Mouse (Mus musculus): ENCODE data around the gene Crym. TPM values are rescaled to one million over a fixed set of nuclear protein-coding genes. Genes with fewer than 3 reads are reported as not detected.

Gene Crym
- polyA plus RNA-seq, 1 experiment from 2014 or later: 38.1 TPM

DNA sequence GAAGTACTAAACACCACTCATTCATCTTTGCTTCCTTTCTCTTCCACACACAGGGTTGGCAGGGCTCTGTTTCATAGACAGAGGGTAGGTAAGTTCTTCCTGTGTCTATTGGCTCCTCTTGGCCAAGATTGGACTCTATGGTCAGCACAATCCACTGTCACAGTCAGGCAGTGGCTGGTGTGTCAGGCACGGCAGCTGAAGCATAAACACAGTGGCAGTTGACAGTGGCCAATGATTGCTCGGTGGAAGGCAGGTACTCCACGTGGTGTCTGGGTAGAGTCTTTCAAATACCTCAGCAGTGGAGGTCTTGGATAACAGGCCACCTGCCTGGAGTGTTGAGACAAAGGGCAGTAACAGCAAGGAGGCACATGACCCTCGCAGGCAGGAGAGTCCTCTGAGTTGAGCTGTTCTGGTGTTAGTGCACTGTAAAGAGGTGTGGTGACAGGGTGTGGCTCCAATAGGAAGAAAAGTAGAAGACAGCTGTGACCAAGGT, 43.7 kb downstream of the Crym start:
- 21% methylated on average over 4 of the region's 4 CpGs for WGBS
- Histone ChIP-seq H3K27me3 (no peaks in the 10 kb centered on the region), H3K27ac (replicated peaks) (no peak overlapping the region), H3K9ac (no peak overlapping the region), H3K4me3 (replicated peaks) (no peak overlapping the region), H3K9me3 (replicated peaks) (no peaks in the 10 kb centered on the region), H3K4me1 (peaks cover 9% of the 10 kb centered on the region), H3K4me2 (replicated peaks) (no peak overlapping the region), H3K36me3 (no peaks in the 10 kb centered on the region)
- no peak for ATAC-seq (ENCODE audit: insufficient number of reproducible peaks, low FRiP score, low TSS enrichment, low read depth)

DNA sequence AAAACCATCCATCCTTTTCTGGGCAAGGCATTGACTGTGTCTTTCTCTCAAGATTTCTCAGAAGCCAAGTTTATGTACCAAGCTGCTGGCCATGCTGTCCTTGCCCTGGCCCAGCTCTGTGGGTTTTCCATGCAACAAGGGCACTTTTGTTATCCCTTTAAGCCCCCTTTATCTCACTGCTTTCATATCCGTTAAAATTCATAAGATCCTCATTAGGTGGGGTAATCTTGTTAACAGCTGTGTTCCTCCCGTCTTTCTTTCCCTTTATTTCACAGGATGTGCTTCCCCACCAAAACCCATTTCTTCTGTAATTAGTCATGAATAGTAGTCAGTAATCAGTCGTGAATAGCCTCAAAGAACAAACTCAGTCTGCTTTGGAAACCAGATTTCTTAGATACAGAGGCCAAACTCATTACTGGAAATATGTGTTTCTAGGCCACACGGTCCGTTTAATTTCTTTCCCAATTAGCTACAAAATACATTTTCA, 44.3 kb downstream of the Crym start:
- Histone ChIP-seq H3K27ac (replicated peaks) (no peak overlapping the region), H3K36me3 (no peaks in the 10 kb centered on the region), H3K27me3 (no peaks in the 10 kb centered on the region), H3K9ac (no peak overlapping the region), H3K4me1 (peaks cover 9% of the 10 kb centered on the region), H3K9me3 (replicated peaks) (no peaks in the 10 kb centered on the region), H3K4me3 (replicated peaks) (no peak overlapping the region), H3K4me2 (replicated peaks) (no peak overlapping the region)
- 28% methylated on average over 5 of the region's 5 CpGs for WGBS
- ATAC-seq (ENCODE audit: insufficient number of reproducible peaks, low FRiP score, low TSS enrichment, low read depth): no peak

DNA sequence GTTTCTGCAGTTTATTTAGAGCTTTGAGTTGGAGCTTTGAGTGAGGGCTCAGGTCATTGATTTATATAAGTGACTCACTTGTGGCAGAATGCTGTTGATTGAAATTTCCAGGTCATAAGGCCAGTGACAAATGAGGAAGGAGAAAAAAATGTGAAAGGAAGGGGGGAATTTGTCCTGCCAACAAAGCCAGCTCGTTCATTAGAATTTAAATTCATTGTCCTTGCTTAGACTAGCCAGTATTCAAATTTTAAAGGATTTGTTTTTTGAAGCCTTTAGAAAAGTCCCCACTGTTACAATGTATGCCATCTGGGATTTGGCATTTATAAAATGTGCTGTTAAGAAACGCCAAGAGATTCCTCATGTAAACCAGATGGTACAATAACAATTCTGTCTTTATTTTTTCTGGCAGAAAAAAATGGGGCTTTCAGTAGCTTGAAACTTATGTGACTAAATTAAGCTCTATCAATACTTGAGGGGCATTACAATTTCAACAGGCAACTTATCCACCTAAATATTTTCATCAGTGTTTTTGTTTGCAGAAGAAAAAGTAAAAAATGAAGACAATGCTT, 45.0 kb downstream of the Crym start:
- H3K4me1 ChIP-seq: peaks cover 9% of the 10 kb centered on the region
- no peaks in the 10 kb centered on the region for H3K9me3 ChIP-seq (replicated peaks)
- no peaks in the 10 kb centered on the region for H3K27me3 ChIP-seq
- H3K27ac ChIP-seq (replicated peaks): no peak overlapping the region
- no peak overlapping the region for H3K9ac ChIP-seq
- H3K36me3 ChIP-seq: no peaks in the 10 kb centered on the region
- no peak for ATAC-seq (ENCODE audit: insufficient number of reproducible peaks, low FRiP score, low TSS enrichment, low read depth)
- 7% methylated on average over 2 of the region's 2 CpGs for WGBS
- H3K4me2 ChIP-seq (replicated peaks): no peak overlapping the region
- no peak overlapping the region for H3K4me3 ChIP-seq (replicated peaks)

DNA sequence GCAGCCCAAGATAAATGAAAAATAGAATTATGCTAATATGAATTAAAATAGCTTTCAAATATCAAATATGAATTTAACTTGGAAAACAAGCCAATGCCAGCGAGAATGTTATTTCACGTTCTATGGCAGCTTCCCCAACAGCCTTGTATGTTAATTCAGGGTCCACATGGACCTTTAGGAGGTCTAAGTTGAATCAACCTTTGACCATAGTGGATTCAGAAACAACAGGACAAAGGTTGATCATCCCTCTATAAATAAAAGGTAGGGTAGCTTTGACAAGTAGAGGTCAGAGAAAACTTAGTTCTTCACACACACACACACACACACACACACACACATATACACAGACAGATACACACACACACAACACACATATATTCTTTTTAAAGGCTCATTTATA, 51.0 kb downstream of the Crym start:
- no peaks in the 10 kb centered on the region for H3K4me1 ChIP-seq
- 74% methylated on average over 2 of the region's 2 CpGs for WGBS
- no peak overlapping the region for H3K9ac ChIP-seq
- H3K4me2 ChIP-seq (replicated peaks): no peak overlapping the region
- no peaks in the 10 kb centered on the region for H3K9me3 ChIP-seq (replicated peaks)
- no peaks in the 10 kb centered on the region for H3K27me3 ChIP-seq
- no peak overlapping the region for H3K4me3 ChIP-seq (replicated peaks)
- no peaks in the 10 kb centered on the region for H3K36me3 ChIP-seq
- no peak for ATAC-seq (ENCODE audit: insufficient number of reproducible peaks, low FRiP score, low TSS enrichment, low read depth)
- H3K27ac ChIP-seq (replicated peaks): no peak overlapping the region

DNA sequence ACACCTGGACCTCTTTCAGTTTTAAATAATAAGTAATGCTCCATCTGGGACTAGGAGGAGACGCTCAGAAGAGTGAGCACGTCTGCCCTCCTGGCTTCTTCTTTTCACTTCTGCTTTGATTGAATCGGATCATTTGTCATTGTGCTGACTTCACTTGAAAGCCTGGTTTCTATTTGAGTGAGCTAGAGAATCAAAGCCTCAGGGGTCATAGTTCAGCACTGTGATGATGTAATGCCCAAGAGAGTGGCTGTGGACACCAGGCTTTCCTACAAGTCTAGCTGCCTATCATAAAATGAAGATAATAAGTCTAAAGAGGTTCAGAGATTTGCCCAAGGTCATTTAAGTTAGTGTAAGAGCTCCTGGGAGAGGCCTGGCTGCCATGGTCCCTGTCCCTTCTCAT, 51.7 kb downstream of the Crym start:
- H3K4me3 ChIP-seq (replicated peaks): no peak overlapping the region
- H3K4me2 ChIP-seq (replicated peaks): no peak overlapping the region
- 17% methylated on average over 3 of the region's 3 CpGs for WGBS
- no peaks in the 10 kb centered on the region for H3K9me3 ChIP-seq (replicated peaks)
- H3K36me3 ChIP-seq: no peaks in the 10 kb centered on the region
- H3K4me1 ChIP-seq: no peaks in the 10 kb centered on the region
- no peak for ATAC-seq (ENCODE audit: insufficient number of reproducible peaks, low FRiP score, low TSS enrichment, low read depth)
- H3K9ac ChIP-seq: no peak overlapping the region
- no peak overlapping the region for H3K27ac ChIP-seq (replicated peaks)
- H3K27me3 ChIP-seq: no peaks in the 10 kb centered on the region

DNA sequence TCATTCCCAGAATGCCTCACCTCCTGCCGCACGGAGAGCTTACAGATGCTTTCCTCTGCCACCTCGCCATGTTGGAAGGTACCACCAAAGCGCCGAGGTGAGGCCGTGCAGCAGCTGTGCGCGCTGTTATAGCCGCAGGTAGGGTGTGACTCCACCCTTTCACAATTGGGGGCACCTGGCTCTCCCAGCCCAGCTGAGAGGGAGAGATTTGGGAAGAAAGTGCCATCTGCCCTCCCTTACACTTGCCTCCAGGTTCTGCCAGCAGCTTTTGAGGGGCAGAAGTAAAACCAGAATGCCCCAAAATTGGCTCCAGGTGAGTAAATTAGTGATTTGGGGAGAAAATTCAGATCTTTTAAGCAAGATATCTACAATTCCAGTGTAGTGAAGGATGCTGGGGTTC, 56.7 kb downstream of the Crym start, which contains the start of gene Zp2:
Gene Zp2 (minus strand): TSS at position 101 of the 400 bp plus-strand sequence.
- Histone ChIP-seq H3K4me2 (replicated peaks) (no peak within 1 kb of the TSS), H3K36me3 (no peaks in the 10 kb centered on the region), H3K27me3 (no peaks in the 10 kb centered on the region), H3K27ac (replicated peaks) (no peak within 1 kb of the TSS), H3K4me1 (no peaks in the 10 kb centered on the region), H3K4me3 (replicated peaks) (no peak within 1 kb of the TSS), H3K9me3 (replicated peaks) (no peaks in the 10 kb centered on the region), H3K9ac (no peak within 1 kb of the TSS)
- WGBS: 75% methylated on average over 9 of the region's 9 CpGs
- ATAC-seq (ENCODE audit: insufficient number of reproducible peaks, low FRiP score, low TSS enrichment, low read depth): no peak

DNA sequence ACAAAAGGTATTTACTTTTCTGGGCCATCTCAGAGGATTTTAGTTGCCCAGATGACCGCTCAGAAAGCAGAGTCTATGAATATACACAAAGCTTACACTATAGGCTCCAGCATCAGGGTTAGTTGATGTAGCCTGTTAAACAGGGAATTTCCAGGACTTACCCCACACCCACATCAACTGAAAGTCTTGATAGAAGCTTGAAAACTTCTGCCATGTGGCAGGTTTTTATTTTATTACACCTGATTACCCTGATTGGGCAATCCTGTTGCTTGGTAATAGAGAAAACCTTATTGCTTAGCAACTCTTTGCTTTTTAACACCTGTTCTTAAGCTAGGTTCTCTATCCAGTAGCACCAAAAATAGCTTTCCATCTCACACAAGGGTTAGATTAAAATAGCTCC, 59.2 kb downstream of the Crym start:
- 89% methylated on average over 1 of the region's 1 CpGs for WGBS
- H3K4me3 ChIP-seq (replicated peaks): no peak overlapping the region
- no peaks in the 10 kb centered on the region for H3K27me3 ChIP-seq
- no peak for ATAC-seq (ENCODE audit: insufficient number of reproducible peaks, low FRiP score, low TSS enrichment, low read depth)
- no peak overlapping the region for H3K9ac ChIP-seq
- no peak overlapping the region for H3K4me2 ChIP-seq (replicated peaks)
- no peak overlapping the region for H3K27ac ChIP-seq (replicated peaks)
- no peaks in the 10 kb centered on the region for H3K9me3 ChIP-seq (replicated peaks)
- no peaks in the 10 kb centered on the region for H3K4me1 ChIP-seq
- H3K36me3 ChIP-seq: no peaks in the 10 kb centered on the region

Other genes starting within 250 kb of the Crym start
- gene Dnah3, start 106.8 kb downstream of the Crym start, polyA plus RNA-seq (2015; fragmentation: Nextera tagmentation; extraction: Ambion mirVana): 1.1 and 2.0 TPM in 2 replicates
- 31.2 and 32.2 TPM in 2 replicates for gene Tmem159, start 99.8 kb downstream of the Crym start, polyA plus RNA-seq (2015; fragmentation: Nextera tagmentation; extraction: Ambion mirVana)
- gene Zp2, start 56.8 kb downstream of the Crym start, polyA plus RNA-seq (2015; fragmentation: Nextera tagmentation; extraction: Ambion mirVana): 0.09 TPM in 2 replicates
- gene Anks4b, start 28.3 kb downstream of the Crym start, polyA plus RNA-seq (2015; fragmentation: Nextera tagmentation; extraction: Ambion mirVana): 0.04 TPM in 1 of 2 replicates, not detected in the other
- gene Abca14, start 1.9 kb upstream of the Crym start, polyA plus RNA-seq (2015; fragmentation: Nextera tagmentation; extraction: Ambion mirVana): not detected in 2 replicates
- gene Abca15, start 126.6 kb upstream of the Crym start, polyA plus RNA-seq (2015; fragmentation: Nextera tagmentation; extraction: Ambion mirVana): not detected in 2 replicates
- gene Abca16, start 207.5 kb upstream of the Crym start, polyA plus RNA-seq (2015; fragmentation: Nextera tagmentation; extraction: Ambion mirVana): not detected in 2 replicates